Mouse (Mus musculus) heart, embryonic 16.5 days (tissue): ENCODE measurements around the gene Pde8b. TPM values are rescaled to one million over a fixed set of nuclear protein-coding genes. Genes with fewer than 3 reads are reported as not detected.

ENCODE experiments used
- ATAC-seq: fragments of 200-750 bp; cut with Nextera tagmentation; replicated peaks from 2 replicates; pipeline ENCODE4 v1.8.0; 2017; ENCODE audit warnings: moderate number of reproducible peaks; ENCODE audit not compliant: insufficient read depth, low FRiP score; ENCODE audit errors: extremely low read depth
- H3K27ac ChIP-seq: fragments of 300-500 bp; sonication (generic); 2 replicates; pipeline ENCODE4 v1.5.1; 2014; ENCODE audit warnings: mild to moderate bottlenecking, low read length, control low read depth, moderate library complexity
- H3K27me3 ChIP-seq: fragments of 300-500 bp; sonication (generic); 2 replicates; pipeline ENCODE4 v1.6.1; 2014; ENCODE audit warnings: low read length, mixed read lengths; ENCODE audit not compliant: control insufficient read depth, insufficient read depth
- H3K36me3 ChIP-seq: fragments of 300-500 bp; sonication (generic); 2 replicates; pipeline ENCODE4 v1.6.1; 2014; ENCODE audit not compliant: control insufficient read depth, insufficient read depth
- H3K4me1 ChIP-seq: fragments of 300-500 bp; sonication (generic); 2 replicates; pipeline ENCODE4 v1.6.1; 2014; ENCODE audit warnings: low read length, mixed read lengths; ENCODE audit not compliant: control insufficient read depth, insufficient read depth
- H3K4me2 ChIP-seq: fragments of 300-500 bp; sonication (generic); 2 replicates; pipeline ENCODE4 v1.6.1; 2014; ENCODE audit warnings: low read depth, mild to moderate bottlenecking, control low read depth, low read length
- H3K4me3 ChIP-seq: fragments of 300-500 bp; sonication (generic); 2 replicates; pipeline ENCODE4 v1.5.1; 2014; ENCODE audit warnings: mild to moderate bottlenecking, control low read depth, low read length
- H3K9ac ChIP-seq: fragments of 300-500 bp; sonication (generic); 2 replicates; pipeline ENCODE4 v1.6.1; 2014; ENCODE audit warnings: low read length, control low read depth
- H3K9me3 ChIP-seq: fragments of 300-500 bp; sonication (generic); replicated peaks from 2 replicates; pipeline ENCODE4 v1.6.1; 2016; ENCODE audit warnings: low read length; ENCODE audit not compliant: control insufficient read depth
- WGBS: fragments of 180-500 bp; shearing (Covaris S2); extraction: QIAGEN DNeasy Blood & Tissue Kit; methylation state at CpG from one replicate; pipeline ENCODE4 v1.1.7; 2014; 5-methylcytosine and 5-hydroxymethylcytosine counted together
- polyA plus RNA-seq: library from polyadenylated mRNA; unstranded; fragments of >200 nt; fragmentation: Nextera tagmentation; extraction: Ambion mirVana; gene quantifications from 2 replicates; pipeline ENCODE4 v1.2.1, GENCODE M21; 2015

Pde8b gene
- polyA plus RNA-seq, 1 experiment from 2014 or later: 0.56 TPM

DNA sequence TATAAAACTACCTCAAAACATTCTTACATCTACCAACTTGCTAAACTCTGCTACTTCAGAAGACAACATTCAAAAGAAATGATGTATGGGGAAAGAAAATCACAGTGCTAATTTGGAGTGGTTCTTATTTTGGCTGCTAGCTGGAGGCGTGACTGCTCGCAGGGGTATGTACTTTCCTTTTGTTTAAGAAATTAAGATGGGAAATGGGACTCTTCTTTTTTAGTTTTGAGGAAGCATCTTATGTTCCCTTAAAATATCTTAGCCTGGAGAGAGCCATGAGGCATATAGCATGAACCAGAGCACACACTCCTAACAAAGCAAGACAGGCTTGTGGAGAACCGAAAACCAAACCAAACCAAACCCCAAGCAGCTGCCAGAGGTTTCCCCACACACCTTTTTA lies 167.5 kb downstream of the Pde8b start:
- WGBS: 78% methylated on average over 3 of the region's 3 CpGs
- Histone ChIP-seq H3K4me1 (peaks cover 9% of the 10 kb centered on the region), H3K4me2 (no peak overlapping the region), H3K9me3 (no peaks in the 10 kb centered on the region), H3K4me3 (no peak overlapping the region), H3K9ac (no peak overlapping the region), H3K27ac (no peak overlapping the region), H3K27me3 (no peaks in the 10 kb centered on the region), H3K36me3 (no peaks in the 10 kb centered on the region)
- no peak for ATAC-seq

DNA sequence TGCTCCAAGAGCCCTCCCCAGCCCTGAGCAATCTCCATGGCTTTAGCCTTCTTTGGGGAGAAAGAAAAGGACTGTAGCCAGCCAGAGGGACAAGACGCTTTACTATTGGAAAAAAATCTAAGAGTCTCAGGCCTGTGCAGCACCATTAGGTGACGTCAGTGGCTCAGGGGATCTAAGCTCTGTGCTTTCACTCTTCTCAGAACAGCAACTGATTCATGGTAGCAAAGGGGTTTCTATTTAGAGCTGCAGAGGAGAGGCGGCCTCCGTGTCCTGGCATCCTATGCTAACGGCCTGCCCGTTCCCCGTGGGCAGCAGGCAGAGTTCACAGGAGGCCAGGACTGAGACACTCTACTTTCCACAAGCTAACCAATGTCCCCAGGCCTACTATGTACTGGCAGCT lies 169.1 kb downstream of the Pde8b start:
- 53% methylated on average over 7 of the region's 7 CpGs for WGBS
- Histone ChIP-seq H3K4me3 (no peak overlapping the region), H3K9ac (no peak overlapping the region), H3K4me2 (no peak overlapping the region), H3K27me3 (no peaks in the 10 kb centered on the region), H3K27ac (0 out of 2 replicates have a peak overlapping the region, but pooled peaks have one; percentile 27), H3K4me1 (peaks cover 4% of the 10 kb centered on the region; the same call in 1 of the 2 replicates), H3K36me3 (no peaks in the 10 kb centered on the region), H3K9me3 (no peaks in the 10 kb centered on the region)
- ATAC-seq: 0 out of 2 replicates have a peak, but pooled peaks have one; percentile 18

DNA sequence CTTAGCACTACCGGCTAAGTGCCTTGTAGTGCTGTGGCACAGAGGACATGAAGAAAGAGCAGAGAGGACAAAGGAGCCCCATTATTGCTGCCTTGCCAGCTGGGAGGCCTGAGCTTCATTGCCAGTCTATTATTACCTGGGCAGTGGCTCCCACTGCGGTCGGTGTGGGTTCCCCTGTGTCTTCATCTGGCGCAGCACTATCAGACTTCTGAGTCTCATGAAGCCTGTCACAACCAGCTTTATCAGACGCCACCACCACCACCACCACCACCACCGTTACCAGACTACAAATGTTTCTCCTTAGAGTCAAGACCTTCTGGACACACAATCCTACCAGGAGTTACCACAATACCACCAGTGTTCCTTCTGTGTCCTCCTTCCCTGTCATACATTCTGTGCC lies 171.6 kb downstream of the Pde8b start:
- Histone ChIP-seq H3K4me1 (peaks cover 4% of the 10 kb centered on the region; the same call in 1 of the 2 replicates), H3K27me3 (no peaks in the 10 kb centered on the region), H3K27ac (no peak overlapping the region), H3K4me2 (no peak overlapping the region), H3K36me3 (no peaks in the 10 kb centered on the region), H3K9me3 (no peaks in the 10 kb centered on the region), H3K4me3 (no peak overlapping the region), H3K9ac (no peak overlapping the region)
- 61% methylated on average over 6 of the region's 6 CpGs for WGBS
- no peak for ATAC-seq

DNA sequence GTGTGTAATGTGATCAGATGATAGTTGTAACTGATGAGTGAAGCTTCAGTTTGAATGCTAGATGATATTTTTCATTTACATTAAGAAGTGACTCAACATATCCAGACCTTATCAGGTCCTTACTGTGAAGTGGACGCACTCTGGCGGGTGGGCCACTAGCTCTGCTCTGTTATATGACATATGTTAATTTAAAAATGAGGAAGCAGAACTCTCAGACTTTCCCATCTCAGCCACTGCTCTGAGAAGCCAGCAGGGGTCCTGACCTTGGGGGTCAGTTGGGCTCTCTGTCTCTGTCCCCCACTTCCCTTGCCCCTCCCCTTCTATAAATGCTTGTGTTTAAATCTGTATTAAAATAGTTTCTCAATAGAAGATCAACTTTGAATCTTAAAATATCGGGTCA lies 172.4 kb downstream of the Pde8b start:
- no peak for ATAC-seq
- Histone ChIP-seq H3K9ac (no peak overlapping the region), H3K4me1 (peaks cover 4% of the 10 kb centered on the region; the same call in 1 of the 2 replicates), H3K9me3 (no peaks in the 10 kb centered on the region), H3K4me3 (no peak overlapping the region), H3K27me3 (no peaks in the 10 kb centered on the region), H3K4me2 (no peak overlapping the region), H3K27ac (no peak overlapping the region), H3K36me3 (no peaks in the 10 kb centered on the region)
- 64% methylated on average over 3 of the region's 3 CpGs for WGBS

DNA sequence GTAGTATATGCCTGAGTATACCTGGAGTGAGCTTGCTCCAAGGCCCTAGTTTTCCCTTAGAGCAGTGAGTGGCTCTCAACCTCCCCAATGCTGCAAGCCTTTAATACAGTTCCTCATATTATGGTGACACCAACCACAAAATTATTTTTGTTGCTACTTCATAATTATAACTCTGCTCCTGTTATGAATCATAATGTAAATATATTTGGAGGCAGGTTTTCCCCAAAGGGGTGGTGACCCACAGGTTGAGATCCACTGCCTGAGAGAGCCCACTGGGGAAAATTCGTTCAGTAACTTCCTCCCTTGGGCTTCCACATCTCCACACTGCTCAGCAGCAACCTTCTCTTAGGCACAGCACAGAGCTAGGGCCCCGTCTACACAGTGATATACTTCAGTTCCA lies 174.0 kb downstream of the Pde8b start:
- Histone ChIP-seq H3K9me3 (no peaks in the 10 kb centered on the region), H3K4me2 (no peak overlapping the region), H3K27ac (no peak overlapping the region), H3K9ac (no peak overlapping the region), H3K4me3 (no peak overlapping the region), H3K27me3 (no peaks in the 10 kb centered on the region), H3K36me3 (no peaks in the 10 kb centered on the region), H3K4me1 (peaks cover 1% of the 10 kb centered on the region; the same call in 1 of the 2 replicates)
- ATAC-seq: no peak
- 74% methylated on average over 2 of the region's 2 CpGs for WGBS

DNA sequence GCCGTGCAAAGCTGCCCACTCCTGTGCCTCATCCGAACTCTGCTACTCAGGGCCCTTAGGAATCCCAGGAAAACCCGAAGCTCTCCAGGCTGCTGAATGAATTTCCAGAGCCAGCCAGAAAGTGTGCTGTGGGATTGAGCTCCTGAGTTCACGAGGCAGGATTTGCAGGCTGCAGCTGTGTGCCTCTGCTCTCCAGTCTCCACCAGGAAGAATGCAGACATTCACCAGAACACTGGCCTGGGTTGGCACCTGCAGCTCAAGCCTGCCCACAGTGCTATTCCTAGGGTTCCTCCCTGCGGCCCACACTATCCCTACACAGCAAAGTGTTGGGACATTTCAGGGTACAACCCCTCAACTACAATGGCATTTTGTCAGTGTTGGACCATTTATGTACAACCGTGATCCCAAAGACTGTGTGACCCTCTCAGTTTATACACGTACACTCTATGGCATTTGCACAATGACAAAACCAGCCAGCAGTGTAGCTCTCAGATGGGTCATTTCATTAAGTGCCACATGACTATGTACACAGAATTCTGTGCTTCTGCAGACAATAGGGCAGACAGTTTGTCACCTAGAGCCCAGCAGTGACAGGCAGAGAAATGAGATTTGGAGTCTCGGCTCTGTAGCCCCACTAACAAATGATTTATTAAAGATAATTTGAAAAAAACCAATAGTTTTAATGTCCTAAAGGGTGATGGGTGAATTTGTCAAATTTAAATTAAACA lies 176.5 kb downstream of the Pde8b start:
- ATAC-seq: no peak
- Histone ChIP-seq H3K27ac (no peak overlapping the region), H3K4me3 (no peak overlapping the region), H3K36me3 (no peaks in the 10 kb centered on the region), H3K4me2 (no peak overlapping the region), H3K4me1 (no peaks in the 10 kb centered on the region), H3K9me3 (no peaks in the 10 kb centered on the region), H3K27me3 (no peaks in the 10 kb centered on the region), H3K9ac (no peak overlapping the region)
- 65% methylated on average over 8 of the region's 8 CpGs for WGBS

DNA sequence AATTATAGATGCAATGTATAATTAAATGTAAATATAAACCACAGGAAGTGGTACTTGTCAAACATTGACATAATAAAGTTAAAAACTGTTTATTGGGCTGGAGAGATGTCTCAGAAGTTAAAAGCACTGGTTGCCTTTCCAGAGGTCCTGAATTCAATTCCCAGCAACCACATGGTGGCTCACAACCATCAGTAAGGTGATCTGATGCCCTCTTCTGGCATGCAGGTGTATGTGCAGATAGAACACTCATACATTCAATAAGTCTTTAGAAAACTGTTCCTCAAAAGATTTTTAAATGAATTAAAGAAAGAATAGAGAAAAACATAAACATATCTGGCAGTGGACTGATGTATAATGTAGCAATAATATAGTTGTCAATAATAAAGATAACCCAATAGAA lies 179.9 kb downstream of the Pde8b start:
- ATAC-seq: no peak

DNA sequence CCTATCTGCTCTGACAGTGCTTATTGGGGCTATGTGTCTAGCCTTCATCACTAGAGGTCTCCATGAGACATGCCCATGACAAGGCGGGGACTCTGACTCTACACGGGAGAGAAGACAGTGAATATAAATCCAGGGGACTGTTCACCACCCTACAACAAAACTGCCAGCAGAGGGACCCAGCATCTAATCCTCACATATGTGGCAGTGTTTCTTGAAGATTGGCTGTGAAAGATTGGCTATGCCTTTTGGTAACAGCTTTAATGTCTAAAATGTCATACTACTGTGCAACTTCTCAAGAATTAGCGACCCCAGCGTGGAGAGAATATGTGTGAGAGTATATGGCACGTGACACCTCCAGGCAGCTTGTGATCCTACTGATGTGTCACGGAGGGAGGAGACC lies 182.3 kb downstream of the Pde8b start:
- no peaks in the 10 kb centered on the region for H3K4me1 ChIP-seq
- no peak overlapping the region for H3K27ac ChIP-seq
- no peaks in the 10 kb centered on the region for H3K9me3 ChIP-seq
- H3K36me3 ChIP-seq: no peaks in the 10 kb centered on the region
- H3K4me3 ChIP-seq: no peak overlapping the region
- no peaks in the 10 kb centered on the region for H3K27me3 ChIP-seq
- ATAC-seq: no peak
- 59% methylated on average over 6 of the region's 6 CpGs for WGBS
- no peak overlapping the region for H3K4me2 ChIP-seq
- no peak overlapping the region for H3K9ac ChIP-seq

More for the DNA sequence above, 179.9 kb downstream of the Pde8b start:
- Histone ChIP-seq H3K36me3 (no peaks in the 10 kb centered on the region), H3K27ac (no peak overlapping the region), H3K9me3 (no peaks in the 10 kb centered on the region), H3K9ac (no peak overlapping the region), H3K4me3 (no peak overlapping the region), H3K4me2 (no peak overlapping the region), H3K4me1 (no peaks in the 10 kb centered on the region), H3K27me3 (no peaks in the 10 kb centered on the region)

DNA sequence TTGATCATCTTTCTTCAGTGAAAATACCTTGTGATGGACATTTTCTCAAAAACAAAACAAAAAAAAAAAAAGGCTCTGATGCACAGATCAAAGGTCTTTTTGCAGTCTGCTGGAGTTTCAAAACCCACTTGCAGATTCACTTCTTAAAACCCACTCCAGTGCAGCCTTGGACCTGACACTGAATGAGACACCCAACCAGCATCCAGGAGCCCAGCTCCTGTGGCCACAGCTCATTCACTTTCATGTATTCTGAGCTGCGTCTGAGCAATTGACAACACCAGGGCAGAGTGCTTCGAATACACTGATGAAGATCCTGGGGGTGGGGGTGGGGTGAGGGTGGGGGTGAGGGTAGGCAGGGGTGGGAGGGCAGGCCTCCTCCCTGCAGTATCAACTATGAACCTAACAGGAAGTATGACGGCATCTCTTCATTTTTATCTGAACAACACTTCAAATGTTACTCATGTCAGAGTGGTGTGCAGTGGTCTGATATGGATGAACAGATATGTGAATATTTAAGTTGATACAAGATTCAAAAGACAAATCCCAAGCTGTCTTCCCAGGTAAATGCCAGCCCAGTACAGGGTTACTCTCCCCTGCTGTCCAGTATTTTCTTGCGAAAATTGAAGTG lies 186.6 kb downstream of the Pde8b start:
- no peak overlapping the region for H3K4me3 ChIP-seq
- WGBS: 53% methylated on average over 4 of the region's 4 CpGs

More for the DNA sequence above, 186.6 kb downstream of the Pde8b start:
- no peaks in the 10 kb centered on the region for H3K4me1 ChIP-seq
- H3K27me3 ChIP-seq: no peaks in the 10 kb centered on the region
- H3K36me3 ChIP-seq: no peaks in the 10 kb centered on the region
- H3K4me2 ChIP-seq: no peak overlapping the region
- H3K9me3 ChIP-seq: peaks cover 2% of the 10 kb centered on the region; the same call in 1 of the 2 replicates
- ATAC-seq: no peak
- no peak overlapping the region for H3K27ac ChIP-seq
- H3K9ac ChIP-seq: no peak overlapping the region
